Mouse (Mus musculus) cerebellum, postnatal 14 days (tissue): ENCODE results near the gene Gstm2.

Experiments used
- DNase-seq, 2 experiments: peaks; one replicate each; pipeline ENCODE4 v3.0.0; 2021; ENCODE audit warnings: mixed read lengths in 2 of 2

Gstm2 gene

DNA sequence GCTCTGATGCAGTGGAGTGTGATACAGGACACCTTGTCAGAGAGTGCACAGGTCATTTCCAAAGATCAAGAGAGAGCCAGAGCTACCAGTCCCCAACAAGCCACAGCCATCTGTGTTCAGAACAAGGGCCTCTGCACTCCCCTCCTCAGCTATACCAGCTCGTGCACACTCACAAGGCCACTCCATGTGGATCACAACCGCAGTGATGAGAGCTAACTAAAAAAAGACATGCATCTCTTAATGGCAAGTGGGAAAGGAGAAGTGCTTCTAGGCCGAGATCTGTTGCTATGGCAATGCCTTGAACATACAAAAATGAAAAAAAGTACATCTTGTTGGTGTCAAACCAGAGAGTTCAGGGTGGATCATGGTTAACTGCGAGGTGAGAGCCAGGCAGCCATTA, 46.4 kb downstream of the Gstm2 start:
- no peak for DNase-seq

DNA sequence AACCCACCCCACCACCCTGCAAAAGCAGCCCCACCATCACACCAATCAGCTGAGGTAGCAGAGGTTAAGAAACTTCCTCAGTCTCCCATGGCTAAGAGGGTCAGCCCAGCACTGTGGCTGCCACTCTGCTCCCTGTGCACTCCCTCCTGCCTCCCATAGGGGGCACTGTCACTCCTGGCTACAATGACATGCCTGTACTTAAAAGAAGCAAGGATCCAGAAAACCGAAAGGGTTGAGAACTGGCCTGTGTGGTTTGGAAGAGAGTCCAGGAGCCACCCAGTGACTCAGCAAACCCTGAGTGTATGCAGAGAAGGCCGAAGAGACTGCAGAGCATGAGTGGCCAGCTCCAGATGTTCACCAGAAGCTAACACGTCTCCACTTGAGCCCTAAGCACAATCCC, 46.9 kb downstream of the Gstm2 start:
- DNase-seq: peak; percentile 53 to 70

DNA sequence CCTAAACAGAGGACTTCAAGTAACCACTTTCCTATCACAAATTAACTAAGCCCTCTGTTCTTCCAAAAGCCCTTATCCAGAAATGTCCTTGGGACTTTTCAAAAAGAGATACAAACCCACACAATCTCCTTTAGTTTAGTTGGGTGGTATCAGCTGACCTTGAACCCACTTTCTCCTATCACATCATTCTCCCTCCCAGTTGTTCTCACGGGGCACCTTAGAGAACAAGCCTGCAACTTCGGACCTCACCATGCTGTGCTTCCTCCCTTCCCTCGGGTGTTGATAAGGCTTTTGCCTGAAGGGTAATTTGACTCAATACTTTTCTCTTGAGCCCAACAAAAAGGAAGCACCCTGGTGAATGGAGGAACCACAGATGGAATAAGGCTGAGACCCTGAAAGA, 50.4 kb downstream of the Gstm2 start:
- no peak for DNase-seq

DNA sequence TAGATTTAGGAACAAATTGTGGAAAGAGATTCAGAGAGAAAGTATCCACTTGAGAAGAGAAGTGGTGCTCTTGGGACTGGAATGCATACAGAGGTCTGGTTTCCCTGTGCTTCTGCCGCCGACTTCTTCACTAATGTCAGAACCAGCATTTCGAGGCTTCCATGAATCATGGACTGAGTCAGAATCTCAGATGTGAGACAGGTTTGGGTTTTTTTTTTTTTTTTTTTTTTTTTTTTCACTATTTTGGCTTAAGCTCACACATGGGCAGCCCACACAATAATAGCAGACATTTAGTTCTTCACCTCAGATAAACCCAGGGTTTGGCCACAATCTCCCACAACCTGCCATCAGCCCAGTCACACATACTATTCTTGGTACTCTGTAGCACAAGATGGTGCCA, 51.0 kb downstream of the Gstm2 start:
- DNase-seq: no peak

DNA sequence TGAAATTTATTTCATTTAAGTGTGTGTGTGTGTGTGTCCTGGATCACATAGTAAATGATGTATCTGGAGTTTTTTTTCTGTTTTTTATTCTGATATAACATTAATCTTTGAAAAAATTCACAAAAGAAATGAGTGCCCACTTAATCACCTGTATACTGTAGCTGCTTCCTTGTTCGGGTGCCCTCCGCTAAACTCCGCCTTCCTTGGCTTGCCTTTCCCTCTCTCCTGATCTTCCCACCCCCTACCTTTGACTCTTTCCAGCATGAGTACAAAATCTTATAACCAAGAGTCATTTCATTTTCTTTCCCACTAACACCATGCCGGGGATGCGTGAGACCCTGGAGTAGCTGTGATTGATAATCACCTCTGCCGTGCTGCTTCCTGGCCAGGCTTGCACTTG, 54.1 kb downstream of the Gstm2 start:
- DNase-seq: peak in 1 of 2 experiments; percentile 43
